Mouse (Mus musculus): ENCODE data around the gene Kctd6.
"Not testable (repeated sequence)": the region's sequence is repeated elsewhere in the genome, so short reads cannot be mapped to it uniquely, and the experiment has no call there.

Kctd6 gene

GRCm38 (mm10) chr14:8250141-8250871, 36.4 kb downstream of the Kctd6 start:
- no peak for DNase-seq (ENCODE audit: low spot score in 2 of 2)

- DNase-seq (ENCODE audit: low spot score in 2 of 2): no peak
These were observed 37.5 kb downstream of the Kctd6 start for GRCm38 (mm10) chr14:8251330-8251885.

GRCm38 (mm10) chr14:8255076-8255729, 41.3 kb downstream of the Kctd6 start:
- peak; percentile 40 to 43 for DNase-seq (ENCODE audit: low spot score in 2 of 2)

- no peak for DNase-seq (ENCODE audit: low spot score in 2 of 2)
These were observed 42.1 kb downstream of the Kctd6 start for GRCm38 (mm10) chr14:8256072-8256471.

- no peak for DNase-seq (ENCODE audit: low spot score in 2 of 2)
These were observed 42.9 kb downstream of the Kctd6 start for GRCm38 (mm10) chr14:8256881-8257280.

- no peak for DNase-seq (ENCODE audit: low spot score in 2 of 2)
These were observed 43.8 kb downstream of the Kctd6 start for GRCm38 (mm10) chr14:8257521-8258334.

GRCm38 (mm10) chr14:8258335-8258627, 44.3 kb downstream of the Kctd6 start:
- no peak for DNase-seq (ENCODE audit: low spot score in 2 of 2)

- DNase-seq (ENCODE audit: low spot score in 2 of 2): no peak
These were observed 44.8 kb downstream of the Kctd6 start for GRCm38 (mm10) chr14:8258752-8259151.

- DNase-seq (ENCODE audit: low spot score in 2 of 2): no peak
These were observed 45.2 kb downstream of the Kctd6 start, which contains the start of gene Acox2 for GRCm38 (mm10) chr14:8259166-8259565. Gene Acox2, minus strand, starts transcription at chr14:8259353.

GRCm38 (mm10) chr14:8260214-8260613, 46.3 kb downstream of the Kctd6 start:
- no peak for DNase-seq (ENCODE audit: low spot score in 2 of 2)

GRCm38 (mm10) chr14:8262242-8262641, 48.3 kb downstream of the Kctd6 start:
- no peak for DNase-seq (ENCODE audit: low spot score in 2 of 2)

GRCm38 (mm10) chr14:8264378-8264777, 50.4 kb downstream of the Kctd6 start:
- no peak for DNase-seq (ENCODE audit: low spot score in 2 of 2)

- DNase-seq (ENCODE audit: low spot score in 2 of 2): not testable (repeated sequence)
These were observed 57.3 kb downstream of the Kctd6 start for GRCm38 (mm10) chr14:8271281-8271680.

Measured in frontal cortex, postnatal 25 days (tissue).